Mouse (Mus musculus): ENCODE measurements at regions not wholly inside any gene's neighbourhood (a gene's known extent, or its start where the extent isn't known, plus 50 kb on each side); places are given as distances from the start of the nearest gene placed in this dataset.

GRCm38 (mm10) chr6:94413987-94414360 lies 86.2 kb upstream of the Slc25a26 start:
- H3K4me1 ChIP-seq: 0 out of 2 replicates have a peak, but pooled peaks cover 8% of the 10 kb centered on the region
- no peaks in the 10 kb centered on the region for H3K36me3 ChIP-seq
- no peaks in the 10 kb centered on the region for H3K9me3 ChIP-seq
- no peaks in the 10 kb centered on the region for H3K27me3 ChIP-seq
- no peak overlapping the region for H3K4me3 ChIP-seq
- peak; percentile 35; the same call in 1 of the 2 replicates for ATAC-seq (ENCODE audit: borderline replicate concordance, extremely low read depth, low FRiP score, low TSS enrichment)
- 53% methylated on average over 5 of the region's 5 CpGs for WGBS
- H3K9ac ChIP-seq: no peak overlapping the region
- H3K27ac ChIP-seq: peak overlapping the region; percentile 1; the same call in 1 of the 2 replicates
- no peak overlapping the region for H3K4me2 ChIP-seq

GRCm38 (mm10) chr6:94413297-94413986 lies 86.7 kb upstream of the Slc25a26 start:
- H3K9me3 ChIP-seq: no peaks in the 10 kb centered on the region
- H3K36me3 ChIP-seq: no peaks in the 10 kb centered on the region
- H3K27ac ChIP-seq: peak overlapping the region; percentile 1; the same call in 1 of the 2 replicates
- WGBS: 44% methylated on average over 10 of the region's 10 CpGs
- H3K4me1 ChIP-seq: 0 out of 2 replicates have a peak, but pooled peaks cover 8% of the 10 kb centered on the region
- peak; percentile 64; the same call in 1 of the 2 replicates for ATAC-seq (ENCODE audit: borderline replicate concordance, extremely low read depth, low FRiP score, low TSS enrichment)
- no peaks in the 10 kb centered on the region for H3K27me3 ChIP-seq
- no peak overlapping the region; the same call in 1 of the 2 replicates for H3K4me2 ChIP-seq
- H3K9ac ChIP-seq: no peak overlapping the region
- H3K4me3 ChIP-seq: no peak overlapping the region

- Histone ChIP-seq H3K4me2 (no peak overlapping the region), H3K9ac (no peak overlapping the region), H3K9me3 (no peaks in the 10 kb centered on the region), H3K36me3 (no peaks in the 10 kb centered on the region), H3K4me1 (0 out of 2 replicates have a peak, but pooled peaks cover 8% of the 10 kb centered on the region), H3K27me3 (no peaks in the 10 kb centered on the region), H3K4me3 (no peak overlapping the region), H3K27ac (no peak overlapping the region)
- WGBS: 81% methylated on average over 7 of the region's 7 CpGs
- no peak for ATAC-seq (ENCODE audit: borderline replicate concordance, extremely low read depth, low FRiP score, low TSS enrichment)
Measured at GRCm38 (mm10) chr6:94412341-94412740, 87.8 kb upstream of the Slc25a26 start.

GRCm38 (mm10) chr6:94410480-94410879 lies 89.7 kb upstream of the Slc25a26 start:
- no peak overlapping the region for H3K4me2 ChIP-seq
- WGBS: 57% methylated on average over 2 of the region's 2 CpGs
- no peak overlapping the region for H3K27ac ChIP-seq
- no peak for ATAC-seq (ENCODE audit: borderline replicate concordance, extremely low read depth, low FRiP score, low TSS enrichment)
- H3K9ac ChIP-seq: no peak overlapping the region
- no peaks in the 10 kb centered on the region for H3K36me3 ChIP-seq
- H3K4me3 ChIP-seq: no peak overlapping the region
- no peaks in the 10 kb centered on the region for H3K27me3 ChIP-seq
- H3K9me3 ChIP-seq: no peaks in the 10 kb centered on the region
- 0 out of 2 replicates have a peak, but pooled peaks cover 8% of the 10 kb centered on the region for H3K4me1 ChIP-seq

GRCm38 (mm10) chr6:94408996-94409395 lies 91.1 kb upstream of the Slc25a26 start:
- Histone ChIP-seq H3K27ac (no peak overlapping the region), H3K36me3 (no peaks in the 10 kb centered on the region), H3K4me3 (no peak overlapping the region), H3K27me3 (no peaks in the 10 kb centered on the region), H3K4me1 (0 out of 2 replicates have a peak, but pooled peaks cover 6% of the 10 kb centered on the region), H3K9ac (no peak overlapping the region), H3K9me3 (no peaks in the 10 kb centered on the region), H3K4me2 (no peak overlapping the region)
- no peak for ATAC-seq (ENCODE audit: borderline replicate concordance, extremely low read depth, low FRiP score, low TSS enrichment)
- WGBS: 86% methylated on average over 2 of the region's 2 CpGs

- no peak overlapping the region for H3K27ac ChIP-seq
- no peak overlapping the region for H3K4me3 ChIP-seq
- H3K9me3 ChIP-seq: no peaks in the 10 kb centered on the region
- H3K4me2 ChIP-seq: no peak overlapping the region
- H3K9ac ChIP-seq: no peak overlapping the region
- H3K27me3 ChIP-seq: no peaks in the 10 kb centered on the region
- no peaks in the 10 kb centered on the region for H3K4me1 ChIP-seq
- WGBS: 59% methylated on average over 4 of the region's 4 CpGs
- ATAC-seq (ENCODE audit: borderline replicate concordance, extremely low read depth, low FRiP score, low TSS enrichment): no peak
- no peaks in the 10 kb centered on the region for H3K36me3 ChIP-seq
Measured at GRCm38 (mm10) chr6:94407751-94408150, 92.4 kb upstream of the Slc25a26 start.

- no peaks in the 10 kb centered on the region for H3K36me3 ChIP-seq
- no peak overlapping the region for H3K9ac ChIP-seq
- 79% methylated on average over 8 of the region's 8 CpGs for WGBS
- no peaks in the 10 kb centered on the region for H3K9me3 ChIP-seq
- H3K4me3 ChIP-seq: no peak overlapping the region
- H3K4me1 ChIP-seq: peaks cover 8% of the 10 kb centered on the region; the same call in 1 of the 2 replicates
- no peaks in the 10 kb centered on the region for H3K27me3 ChIP-seq
- no peak overlapping the region for H3K4me2 ChIP-seq
- no peak for ATAC-seq (ENCODE audit: borderline replicate concordance, extremely low read depth, low FRiP score, low TSS enrichment)
- H3K27ac ChIP-seq: no peak overlapping the region
Measured at GRCm38 (mm10) chr6:94405371-94406076, 94.6 kb upstream of the Slc25a26 start.

- WGBS: 63% methylated on average over 9 of the region's 9 CpGs
- no peak for ATAC-seq (ENCODE audit: borderline replicate concordance, extremely low read depth, low FRiP score, low TSS enrichment)
- H3K27me3 ChIP-seq: no peaks in the 10 kb centered on the region
- no peak overlapping the region for H3K27ac ChIP-seq
- H3K36me3 ChIP-seq: no peaks in the 10 kb centered on the region
- no peak overlapping the region for H3K9ac ChIP-seq
- H3K4me2 ChIP-seq: no peak overlapping the region
- no peaks in the 10 kb centered on the region for H3K9me3 ChIP-seq
- H3K4me1 ChIP-seq: peaks cover 11% of the 10 kb centered on the region; the same call in 1 of the 2 replicates
- H3K4me3 ChIP-seq: no peak overlapping the region
Measured at GRCm38 (mm10) chr6:94401617-94402481, 98.3 kb upstream of the Slc25a26 start.

- H3K27ac ChIP-seq: no peak overlapping the region
- ATAC-seq (ENCODE audit: borderline replicate concordance, extremely low read depth, low FRiP score, low TSS enrichment): peak; percentile 35; the same call in 1 of the 2 replicates
- no peaks in the 10 kb centered on the region for H3K27me3 ChIP-seq
- peaks cover 11% of the 10 kb centered on the region; the same call in 1 of the 2 replicates for H3K4me1 ChIP-seq
- H3K9me3 ChIP-seq: no peaks in the 10 kb centered on the region
- no peak overlapping the region for H3K4me3 ChIP-seq
- H3K9ac ChIP-seq: no peak overlapping the region
- 26% methylated on average over 14 of the region's 14 CpGs for WGBS
- H3K36me3 ChIP-seq: no peaks in the 10 kb centered on the region
- no peak overlapping the region for H3K4me2 ChIP-seq
Measured at GRCm38 (mm10) chr6:94401061-94401591, 99.0 kb upstream of the Slc25a26 start.

GRCm38 (mm10) chr6:94400471-94401051 lies 99.6 kb upstream of the Slc25a26 start:
- Histone ChIP-seq H3K36me3 (no peaks in the 10 kb centered on the region), H3K4me1 (peaks cover 11% of the 10 kb centered on the region; the same call in 1 of the 2 replicates), H3K9me3 (no peaks in the 10 kb centered on the region), H3K4me2 (peak overlapping the region; percentile 1; the same call in 1 of the 2 replicates), H3K4me3 (no peak overlapping the region), H3K27me3 (no peaks in the 10 kb centered on the region), H3K9ac (no peak overlapping the region), H3K27ac (no peak overlapping the region)
- peak; percentile 64; the same call in 1 of the 2 replicates for ATAC-seq (ENCODE audit: borderline replicate concordance, extremely low read depth, low FRiP score, low TSS enrichment)
- WGBS: 24% methylated on average over 13 of the region's 13 CpGs

GRCm38 (mm10) chr6:94391134-94391533 lies 107.4 kb upstream of the Magi1 start:
- Histone ChIP-seq H3K9me3 (no peaks in the 10 kb centered on the region), H3K4me3 (no peak overlapping the region), H3K4me2 (no peak overlapping the region), H3K27me3 (no peaks in the 10 kb centered on the region), H3K9ac (no peak overlapping the region), H3K36me3 (no peaks in the 10 kb centered on the region), H3K27ac (peak overlapping the region; percentile 84), H3K4me1 (peaks cover 32% of the 10 kb centered on the region)
- no peak for ATAC-seq (ENCODE audit: borderline replicate concordance, extremely low read depth, low FRiP score, low TSS enrichment)
- 21% methylated on average over 5 of the region's 5 CpGs for WGBS
